Mouse (Mus musculus): ENCODE measurements around the gene Ppm1g.
"Not testable (repeated sequence)": the region's sequence is repeated elsewhere in the genome, so short reads cannot be mapped to it uniquely, and the experiment has no call there.

Gene Ppm1g

GRCm38 (mm10) chr5:31219070-31219469, 1.4 kb downstream of the Ppm1g start:
- DNase-seq (ENCODE audit: low spot score): no peak

GRCm38 (mm10) chr5:31218294-31218693, 2.2 kb downstream of the Ppm1g start:
- no peak for DNase-seq (ENCODE audit: low spot score)

- not testable (repeated sequence) for DNase-seq (ENCODE audit: low spot score)
These were observed 3.9 kb downstream of the Ppm1g start for GRCm38 (mm10) chr5:31216554-31216953.

- no peak for DNase-seq (ENCODE audit: low spot score)
These were observed 16.1 kb downstream of the Ppm1g start for GRCm38 (mm10) chr5:31204421-31204820.

GRCm38 (mm10) chr5:31203866-31204265, 16.6 kb downstream of the Ppm1g start:
- no peak for DNase-seq (ENCODE audit: low spot score)

GRCm38 (mm10) chr5:31202933-31203332, 17.6 kb downstream of the Ppm1g start:
- DNase-seq (ENCODE audit: low spot score): no peak

- DNase-seq (ENCODE audit: low spot score): peak; percentile 80
These were observed 18.5 kb downstream of the Ppm1g start, which contains the start of gene Zfp513 for GRCm38 (mm10) chr5:31201742-31202590. Zfp513 (minus strand) TSS chr5:31202303.

GRCm38 (mm10) chr5:31201042-31201741, 19.3 kb downstream of the Ppm1g start:
- no peak for DNase-seq (ENCODE audit: low spot score)

- DNase-seq (ENCODE audit: low spot score): no peak
These were observed 20.1 kb downstream of the Ppm1g start for GRCm38 (mm10) chr5:31200327-31200768.

GRCm38 (mm10) chr5:31199893-31200292, 20.6 kb downstream of the Ppm1g start:
- no peak for DNase-seq (ENCODE audit: low spot score)

GRCm38 (mm10) chr5:31199321-31199892, 21.1 kb downstream of the Ppm1g start:
- DNase-seq (ENCODE audit: low spot score): no peak

GRCm38 (mm10) chr5:31198616-31199320, 21.7 kb downstream of the Ppm1g start:
- DNase-seq (ENCODE audit: low spot score): no peak

GRCm38 (mm10) chr5:31198170-31198569, 22.3 kb downstream of the Ppm1g start:
- no peak for DNase-seq (ENCODE audit: low spot score)

GRCm38 (mm10) chr5:31197072-31197471, 23.4 kb downstream of the Ppm1g start:
- no peak for DNase-seq (ENCODE audit: low spot score)

GRCm38 (mm10) chr5:31196207-31196606, 24.3 kb downstream of the Ppm1g start:
- no peak for DNase-seq (ENCODE audit: low spot score)

- no peak for DNase-seq (ENCODE audit: low spot score)
These were observed 24.8 kb downstream of the Ppm1g start for GRCm38 (mm10) chr5:31195671-31196070.

- no peak for DNase-seq (ENCODE audit: low spot score)
These were observed 25.7 kb downstream of the Ppm1g start for GRCm38 (mm10) chr5:31194486-31195485.

- DNase-seq (ENCODE audit: low spot score): no peak
These were observed 26.7 kb downstream of the Ppm1g start for GRCm38 (mm10) chr5:31193631-31194281.

GRCm38 (mm10) chr5:31192939-31193630, 27.4 kb downstream of the Ppm1g start, which contains the start of the genes Snx17 and Eif2b4:
Snx17 (plus strand) TSS chr5:31193227.
Eif2b4 (minus strand) TSS chr5:31193430.
- DNase-seq (ENCODE audit: low spot score): peak; percentile 97

All from ovary, postnatal 10 days (tissue).